Mouse (Mus musculus): ENCODE data around the gene Vmn2r66. TPM values are rescaled to one million over a fixed set of nuclear protein-coding genes. Genes with fewer than 3 reads are reported as not detected.

Vmn2r66 gene
- polyA plus RNA-seq (2012; rRNA removed), result not detected in 2 replicates

DNA sequence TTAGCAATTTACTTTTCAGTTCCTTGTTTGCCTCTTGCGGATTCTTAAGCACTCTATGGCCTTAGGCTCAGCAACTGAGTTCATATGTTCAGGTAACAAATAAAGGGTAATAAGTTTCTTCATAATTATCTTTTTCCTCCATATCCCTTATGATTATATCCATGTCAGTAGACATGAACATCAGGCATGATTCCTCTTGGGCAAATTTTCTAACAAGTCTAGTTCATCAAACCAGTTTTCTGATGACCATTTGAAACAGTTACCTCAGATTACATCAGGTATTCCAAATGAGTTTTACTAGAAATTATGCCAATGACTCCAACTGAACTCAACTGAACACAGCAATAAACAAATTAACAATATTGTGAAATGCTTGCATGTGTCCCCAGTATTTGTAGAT lies at the start of gene Vmn2r66:
Vmn2r66 (minus strand) TSS at position 101 of the 400 bp plus-strand sequence.
- Histone ChIP-seq H3K4me3 (replicated peaks; ENCODE audit: extremely low read depth, low read depth, low read length) (no peak within 1 kb of the TSS), H3K4me1 (ENCODE audit: control insufficient read depth, insufficient read depth, low read length) (no peaks in the 10 kb centered on the region)
- TF ChIP-seq POLR2A (IDR thresholded peaks at IDR 0.05; ENCODE audit: borderline replicate concordance, extremely low read depth, low read depth, low read length), result no peak
- TF ChIP-seq CTCF (IDR thresholded peaks at IDR 0.05; ENCODE audit: insufficient read depth, low read length), result no peak
- DNase-seq, result no peak
- 76% methylated on average over 1 of the region's 1 CpGs for WGBS

DNA sequence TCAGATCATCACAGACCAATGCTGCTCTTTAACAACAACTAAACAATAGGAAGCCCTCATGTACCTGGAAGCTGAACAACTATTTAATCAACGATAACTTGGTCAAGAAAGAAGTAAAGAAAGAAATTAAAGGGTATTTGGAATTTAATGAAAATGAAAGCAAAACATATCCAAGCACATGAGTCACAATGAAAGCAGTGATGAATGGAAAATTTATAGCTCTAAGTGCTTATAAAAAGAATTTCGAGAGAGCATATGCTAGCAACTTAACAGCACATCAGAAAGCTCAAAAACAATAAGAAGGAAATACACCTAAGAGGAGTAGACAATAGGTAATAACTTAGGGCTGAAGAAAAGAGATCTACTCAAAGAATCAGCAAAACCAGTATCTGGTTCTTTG lies 15.4 kb downstream of the Vmn2r66 start:
- H3K4me3 ChIP-seq (replicated peaks; ENCODE audit: extremely low read depth, low read depth, low read length), result no peak overlapping the region
- DNase-seq, result no peak
- no peak for TF ChIP-seq POLR2A (IDR thresholded peaks at IDR 0.05; ENCODE audit: borderline replicate concordance, extremely low read depth, low read depth, low read length)
- no peak for TF ChIP-seq CTCF (IDR thresholded peaks at IDR 0.05; ENCODE audit: insufficient read depth, low read length)
- 58% methylated on average over 2 of the region's 2 CpGs for WGBS
- H3K4me1 ChIP-seq (ENCODE audit: control insufficient read depth, insufficient read depth, low read length), result no peaks in the 10 kb centered on the region

GRCm38 (mm10) chr7:84964015-84964414 lies 48.1 kb downstream of the Vmn2r66 start, which contains the start of gene Vmn2r65:
Gene Vmn2r65 (minus strand): TSS chr7:84964115.
- TF ChIP-seq POLR2A (IDR thresholded peaks at IDR 0.05; ENCODE audit: borderline replicate concordance, extremely low read depth, low read depth, low read length) (no peak), CTCF (IDR thresholded peaks at IDR 0.05; ENCODE audit: insufficient read depth, low read length) (no peak)
- no peak for DNase-seq
- H3K4me3 ChIP-seq (replicated peaks; ENCODE audit: extremely low read depth, low read depth, low read length), result no peak within 1 kb of the TSS
- no peaks in the 10 kb centered on the region for H3K4me1 ChIP-seq (ENCODE audit: control insufficient read depth, insufficient read depth, low read length)
- 18% methylated on average over 1 of the region's 1 CpGs for WGBS

Other genes starting within 250 kb of the Vmn2r66 start
- not detected in 2 replicates for gene Olfr291, start 158.7 kb downstream of the Vmn2r66 start, polyA plus RNA-seq (2012; rRNA removed)
- not detected in 2 replicates for gene Vmn2r65, start 48.2 kb downstream of the Vmn2r66 start, polyA plus RNA-seq (2012; rRNA removed)
- not detected in 2 replicates for gene Vmn2r67, start 143.7 kb upstream of the Vmn2r66 start, polyA plus RNA-seq (2012; rRNA removed)
- not detected in 2 replicates for gene Vmn2r68, start 225.5 kb upstream of the Vmn2r66 start, polyA plus RNA-seq (2012; rRNA removed)